Mouse (Mus musculus) embryonic facial prominence, embryonic 12.5 days (tissue): Measurements from ENCODE around the gene Tpk1. TPM values are rescaled to one million over a fixed set of nuclear protein-coding genes. Genes with fewer than 3 reads are reported as not detected.

ENCODE experiments used
- ATAC-seq: fragments of 200-750 bp; cut with Nextera tagmentation; 2 replicates; pipeline ENCODE4 v1.8.0; 2017; ENCODE audit not compliant: insufficient number of reproducible peaks, insufficient read depth, low FRiP score, low TSS enrichment
- H3K27ac ChIP-seq: fragments of 300-500 bp; sonication (generic); 2 replicates; pipeline ENCODE4 v1.5.1; 2016; ENCODE audit warnings: mild to moderate bottlenecking
- H3K27me3 ChIP-seq: fragments of 300-500 bp; sonication (generic); 2 replicates; pipeline ENCODE4 v1.6.1; 2016; ENCODE audit warnings: mild to moderate bottlenecking, moderate library complexity
- H3K36me3 ChIP-seq: fragments of 300-500 bp; sonication (generic); 2 replicates; pipeline ENCODE4 v1.6.1; 2016; ENCODE audit warnings: mild to moderate bottlenecking
- H3K4me1 ChIP-seq: fragments of 300-500 bp; sonication (generic); 2 replicates; pipeline ENCODE4 v1.6.1; 2016
- H3K4me2 ChIP-seq: fragments of 300-500 bp; sonication (generic); replicated peaks from 2 replicates; pipeline ENCODE4 v1.6.1; 2016; ENCODE audit warnings: mild to moderate bottlenecking, moderate library complexity
- H3K4me3 ChIP-seq: fragments of 300-500 bp; sonication (generic); 2 replicates; pipeline ENCODE4 v1.5.1; 2016; ENCODE audit warnings: mild to moderate bottlenecking
- H3K9ac ChIP-seq: fragments of 300-500 bp; sonication (generic); 2 replicates; pipeline ENCODE4 v1.6.1; 2016; ENCODE audit warnings: mild to moderate bottlenecking, moderate library complexity
- H3K9me3 ChIP-seq: fragments of 300-500 bp; sonication (generic); 2 replicates; pipeline ENCODE4 v1.6.1; 2016; ENCODE audit warnings: mild to moderate bottlenecking, moderate library complexity
- WGBS: fragments of 180-500 bp; shearing (Covaris S2); methylation state at CpG from one replicate; pipeline ENCODE4 v1.1.7; 2016; 5-methylcytosine and 5-hydroxymethylcytosine counted together
- polyA plus RNA-seq: library from polyadenylated mRNA; unstranded; fragments of >200 nt; fragmentation: Nextera tagmentation; extraction: Ambion mirVana; gene quantifications from 2 replicates; pipeline ENCODE4 v1.2.1, GENCODE M21; 2016

The Tpk1 gene
- polyA plus RNA-seq: 7.8 and 8.6 TPM in 2 replicates

GRCm38 (mm10) chr6:43665677-43666546 lies at the start of gene Tpk1:
Gene Tpk1, minus strand, starts transcription at chr6:43666278.
- no peaks in the 10 kb centered on the region for H3K9me3 ChIP-seq
- peak; percentile 97 for ATAC-seq
- H3K4me1 ChIP-seq: no peaks in the 10 kb centered on the region
- H3K27ac ChIP-seq: peak within 1 kb of the TSS; percentile 95
- H3K27me3 ChIP-seq: no peaks in the 10 kb centered on the region
- H3K9ac ChIP-seq: peak within 1 kb of the TSS; percentile 76
- H3K4me3 ChIP-seq: peak within 1 kb of the TSS; percentile 51
- H3K4me2 ChIP-seq: peak within 1 kb of the TSS; percentile 53
- under 1% methylated on average over 49 of the region's 63 CpGs for WGBS
- H3K36me3 ChIP-seq: no peaks in the 10 kb centered on the region

DNA sequence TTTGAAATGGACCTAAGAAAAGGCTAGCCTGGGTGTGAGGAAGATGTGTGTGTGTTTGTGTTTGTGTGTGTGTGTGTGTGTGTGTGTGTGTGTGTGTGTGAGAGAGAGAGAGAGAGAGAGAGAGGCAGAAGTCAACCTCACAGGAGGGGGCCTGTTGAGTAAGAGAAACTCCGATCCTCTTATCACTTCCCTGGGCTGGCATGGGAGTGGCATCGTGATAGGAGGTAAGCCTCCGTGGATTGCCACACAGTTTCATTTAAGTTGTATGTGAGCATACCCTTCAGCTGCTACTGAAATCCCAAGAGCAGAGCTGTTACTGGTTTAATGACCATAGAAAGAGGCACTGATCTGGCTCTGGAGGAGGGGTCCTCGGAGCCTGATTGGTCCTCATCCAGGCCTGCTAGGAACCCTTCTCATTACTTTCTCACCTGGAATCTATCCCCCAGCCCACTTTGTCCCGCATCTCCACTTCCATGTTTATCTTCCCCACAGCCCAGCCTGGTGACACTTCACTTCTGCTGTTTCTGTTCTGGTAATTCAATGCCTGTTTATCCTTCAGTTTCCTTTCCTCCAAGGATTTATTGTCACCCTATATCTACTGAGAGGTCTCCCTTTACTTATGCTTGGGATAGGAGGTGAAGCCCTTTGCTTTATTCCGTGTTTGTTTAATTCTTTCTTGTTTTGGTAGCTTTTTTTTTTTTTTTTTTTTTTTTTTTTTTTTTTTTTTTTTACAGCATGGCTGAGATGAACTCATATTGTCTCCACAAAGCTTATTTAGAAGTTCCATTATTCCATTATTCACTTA lies 36.9 kb upstream of the Tpk1 start:
- no peaks in the 10 kb centered on the region for H3K9me3 ChIP-seq
- H3K4me3 ChIP-seq: no peak overlapping the region
- no peaks in the 10 kb centered on the region for H3K4me1 ChIP-seq
- no peak overlapping the region for H3K9ac ChIP-seq
- no peak overlapping the region for H3K27ac ChIP-seq
- H3K36me3 ChIP-seq: no peaks in the 10 kb centered on the region
- 68% methylated on average over 6 of the region's 6 CpGs for WGBS
- H3K4me2 ChIP-seq: no peak overlapping the region
- ATAC-seq: no peak
- no peaks in the 10 kb centered on the region for H3K27me3 ChIP-seq

DNA sequence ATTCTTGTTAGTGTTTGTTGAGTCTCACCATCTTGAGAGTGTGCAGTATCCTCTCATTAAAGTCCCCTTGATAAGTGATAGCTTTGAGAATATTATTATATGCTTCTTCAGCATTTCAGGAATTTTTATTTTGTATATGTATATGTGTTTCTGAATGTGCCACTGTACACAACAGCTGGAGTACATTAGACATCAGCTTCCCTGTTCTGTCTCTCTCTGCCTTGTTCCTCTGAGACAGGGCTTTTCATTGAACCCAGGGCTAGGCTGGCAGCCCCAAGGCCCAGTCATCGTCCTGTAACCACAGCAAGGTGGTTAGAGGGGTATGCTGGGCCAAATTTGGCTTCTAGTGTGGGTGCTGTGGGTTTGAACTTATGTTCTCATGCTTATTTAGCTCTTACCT lies 25.8 kb upstream of the Tpk1 start:
- 78% methylated on average over 1 of the region's 1 CpGs for WGBS
- H3K9ac ChIP-seq: no peak overlapping the region

GRCm38 (mm10) chr6:43685985-43686384 lies 19.9 kb upstream of the Tpk1 start:
- no peaks in the 10 kb centered on the region for H3K27me3 ChIP-seq
- H3K9me3 ChIP-seq: no peaks in the 10 kb centered on the region
- H3K27ac ChIP-seq: no peak overlapping the region
- 46% methylated on average over 2 of the region's 2 CpGs for WGBS
- no peak overlapping the region for H3K9ac ChIP-seq
- H3K4me3 ChIP-seq: no peak overlapping the region
- ATAC-seq: peak; percentile 41; the same call in 1 of the 2 replicates
- no peaks in the 10 kb centered on the region for H3K4me1 ChIP-seq
- no peaks in the 10 kb centered on the region for H3K36me3 ChIP-seq
- no peak overlapping the region for H3K4me2 ChIP-seq

More for the DNA sequence above, 25.8 kb upstream of the Tpk1 start:
- no peaks in the 10 kb centered on the region for H3K9me3 ChIP-seq
- no peak for ATAC-seq
- no peaks in the 10 kb centered on the region for H3K27me3 ChIP-seq
- no peak overlapping the region for H3K4me2 ChIP-seq
- H3K27ac ChIP-seq: no peak overlapping the region
- H3K4me1 ChIP-seq: no peaks in the 10 kb centered on the region
- no peak overlapping the region for H3K4me3 ChIP-seq
- no peaks in the 10 kb centered on the region for H3K36me3 ChIP-seq

DNA sequence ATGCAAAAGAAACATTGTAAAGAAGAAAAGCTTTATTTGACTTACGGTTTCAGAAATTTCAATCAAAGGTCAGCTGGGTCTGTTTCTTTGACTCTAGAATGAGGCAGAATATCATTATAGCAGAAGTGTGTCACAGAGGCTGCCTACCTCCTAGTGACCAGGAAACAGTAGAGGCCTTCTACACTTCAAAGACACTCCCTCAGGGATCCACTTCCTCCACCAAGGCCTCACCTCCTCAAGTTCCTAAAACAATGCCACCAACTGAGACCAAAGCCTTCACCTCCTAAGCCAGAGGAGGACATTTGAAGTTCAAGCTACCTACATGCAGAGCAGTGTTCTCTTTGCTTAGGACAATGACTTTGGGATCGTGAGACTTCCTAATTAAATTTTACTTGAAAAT lies 16.5 kb upstream of the Tpk1 start:
- H3K9ac ChIP-seq: no peak overlapping the region
- H3K4me3 ChIP-seq: no peak overlapping the region
- no peaks in the 10 kb centered on the region for H3K36me3 ChIP-seq
- no peaks in the 10 kb centered on the region for H3K9me3 ChIP-seq
- ATAC-seq: no peak
- H3K27me3 ChIP-seq: no peaks in the 10 kb centered on the region
- H3K27ac ChIP-seq: no peak overlapping the region
- H3K4me1 ChIP-seq: no peaks in the 10 kb centered on the region
- WGBS: 48% methylated on average over 2 of the region's 2 CpGs
- H3K4me2 ChIP-seq: no peak overlapping the region

GRCm38 (mm10) chr6:43678689-43679212 lies 12.7 kb upstream of the Tpk1 start:
- ATAC-seq: no peak
- 85% methylated on average over 2 of the region's 2 CpGs for WGBS

GRCm38 (mm10) chr6:43677566-43677965 lies 11.5 kb upstream of the Tpk1 start:
- no peaks in the 10 kb centered on the region for H3K27me3 ChIP-seq
- H3K4me1 ChIP-seq: no peaks in the 10 kb centered on the region
- no peak overlapping the region for H3K4me2 ChIP-seq
- ATAC-seq: no peak
- H3K36me3 ChIP-seq: no peaks in the 10 kb centered on the region
- H3K27ac ChIP-seq: no peak overlapping the region
- WGBS: 74% methylated on average over 3 of the region's 3 CpGs
- no peak overlapping the region for H3K9ac ChIP-seq
- H3K9me3 ChIP-seq: no peaks in the 10 kb centered on the region
- no peak overlapping the region for H3K4me3 ChIP-seq

More at GRCm38 (mm10) chr6:43678689-43679212, 12.7 kb upstream of the Tpk1 start:
- Histone ChIP-seq H3K4me3 (no peak overlapping the region), H3K4me1 (no peaks in the 10 kb centered on the region), H3K27ac (no peak overlapping the region), H3K27me3 (no peaks in the 10 kb centered on the region), H3K4me2 (no peak overlapping the region), H3K9ac (no peak overlapping the region), H3K36me3 (no peaks in the 10 kb centered on the region), H3K9me3 (no peaks in the 10 kb centered on the region)

- Histone ChIP-seq H3K9me3 (no peaks in the 10 kb centered on the region), H3K4me3 (no peak overlapping the region), H3K27ac (no peak overlapping the region), H3K4me1 (no peaks in the 10 kb centered on the region), H3K36me3 (no peaks in the 10 kb centered on the region), H3K4me2 (no peak overlapping the region), H3K9ac (no peak overlapping the region), H3K27me3 (no peaks in the 10 kb centered on the region)
- WGBS: 55% methylated on average over 3 of the region's 3 CpGs
- no peak for ATAC-seq
These were observed 10.1 kb upstream of the Tpk1 start for GRCm38 (mm10) chr6:43676139-43676538.

- no peak overlapping the region for H3K9ac ChIP-seq
- WGBS: 69% methylated on average over 3 of the region's 3 CpGs
- ATAC-seq: no peak
- H3K36me3 ChIP-seq: no peaks in the 10 kb centered on the region
- H3K4me1 ChIP-seq: no peaks in the 10 kb centered on the region
- H3K4me2 ChIP-seq: no peak overlapping the region
- H3K9me3 ChIP-seq: no peaks in the 10 kb centered on the region
- no peak overlapping the region for H3K27ac ChIP-seq
- no peak overlapping the region for H3K4me3 ChIP-seq
- no peaks in the 10 kb centered on the region for H3K27me3 ChIP-seq
These were observed 9.1 kb upstream of the Tpk1 start for GRCm38 (mm10) chr6:43674986-43675760.

- ATAC-seq: no peak
- no peaks in the 10 kb centered on the region for H3K27me3 ChIP-seq
- no peak overlapping the region for H3K27ac ChIP-seq
- no peak overlapping the region for H3K9ac ChIP-seq
- WGBS: 92% methylated on average over 2 of the region's 2 CpGs
- no peak overlapping the region for H3K4me2 ChIP-seq
- no peaks in the 10 kb centered on the region for H3K36me3 ChIP-seq
- H3K4me3 ChIP-seq: no peak overlapping the region
- H3K4me1 ChIP-seq: no peaks in the 10 kb centered on the region
- no peaks in the 10 kb centered on the region for H3K9me3 ChIP-seq
These were observed 4.9 kb upstream of the Tpk1 start for GRCm38 (mm10) chr6:43670939-43671338.

- Histone ChIP-seq H3K27me3 (no peaks in the 10 kb centered on the region), H3K4me1 (no peaks in the 10 kb centered on the region), H3K4me3 (no peak overlapping the region), H3K27ac (no peak overlapping the region), H3K9ac (no peak overlapping the region), H3K9me3 (no peaks in the 10 kb centered on the region), H3K4me2 (no peak overlapping the region), H3K36me3 (no peaks in the 10 kb centered on the region)
- 85% methylated on average over 2 of the region's 2 CpGs for WGBS
- ATAC-seq: no peak
These were observed 1.6 kb upstream of the Tpk1 start for GRCm38 (mm10) chr6:43667681-43668080.
